In genomic region chr9:81479534-81479933, GRCm38 (mm10) we compare ENCODE assay signal across 26 mouse cellular contexts.
A peak's percentile ranks its signal among the peaks of the same experiment; 100 is the strongest.
DNase-seq lines count a peak whose midpoint lies in the region; ATAC-seq lines count a peak whose summit lies in the region.
"Had no signal": no experiment of that assay in that cellular context is flagged by ENCODE, and none has a peak within 500 bp of the region (broad histone marks: within the 10 kb centered on the region; RNA-seq: fewer than 3 reads in every experiment).

No protein-coding gene starts in this region.

- WGBS in heart, embryonic 12.5 days, result 16% methylated on average over 3 of the region's 3 CpGs
- 21% methylated on average over 3 of the region's 3 CpGs for WGBS in heart, embryonic 16.5 days

- no peaks in the 10 kb centered on the region for H3K36me3 ChIP-seq in heart, embryonic 12.5 days
- H3K36me3 ChIP-seq in heart, embryonic 16.5 days (ENCODE audit: control insufficient read depth, insufficient read depth), result no peaks in the 10 kb centered on the region
- H3K36me3 ChIP-seq: embryonic facial prominence, embryonic 12.5 days; embryonic facial prominence, embryonic 15.5 days; heart, embryonic 13.5 days had no signal

- no peak overlapping the region for H3K4me2 ChIP-seq in heart, embryonic 12.5 days
- no peak overlapping the region for H3K4me2 ChIP-seq in heart, embryonic 16.5 days (ENCODE audit: low read depth, low read length)
- H3K4me2 ChIP-seq: embryonic facial prominence, embryonic 12.5 days; embryonic facial prominence, embryonic 15.5 days; heart, embryonic 13.5 days; hindbrain, embryonic 14.5 days had no signal

- no peak for DNase-seq in heart, adult 8-10 months (ENCODE audit: low spot score)
- DNase-seq in heart, adult 9 months (ENCODE audit: low spot score in 2 of 2), result no peak
- peak; percentile 4 for DNase-seq in heart, postnatal 4 days
- no peak for DNase-seq in right cerebral cortex, postnatal 10 days (ENCODE audit: low spot score in 2 of 2)
- DNase-seq: adrenal gland, adult 2 months; adrenal gland, postnatal 14 days; cerebellum, adult 11 months; cerebellum, adult 2 months; cerebellum, adult 9-11 months; cerebellum, postnatal 25 days; forebrain, postnatal 0 days; gastrocnemius, adult 2 months; gastrocnemius, postnatal 14 days; kidney, adult 18-20 months; kidney, adult 9 months had no signal

- 0 out of 2 replicates have a peak, but pooled peaks cover 2% of the 10 kb centered on the region for H3K9me3 ChIP-seq in heart, embryonic 12.5 days (replicated peaks)
- H3K9me3 ChIP-seq in heart, embryonic 16.5 days (replicated peaks; ENCODE audit: control insufficient read depth, low read length), result 0 out of 2 replicates have a peak, but pooled peaks cover 2% of the 10 kb centered on the region
- H3K9me3 ChIP-seq: embryonic facial prominence, embryonic 12.5 days; embryonic facial prominence, embryonic 15.5 days; heart, embryonic 13.5 days had no signal

- ATAC-seq in heart, embryonic 12.5 days (ENCODE audit: insufficient number of reproducible peaks, low FRiP score), result peak; percentile 61; the same call in 1 of the 2 replicates
- ATAC-seq in heart, embryonic 16.5 days (replicated peaks; ENCODE audit: extremely low read depth, insufficient read depth, low FRiP score), result peak; percentile 88
- ATAC-seq: CD4-positive, CD25-positive, alpha-beta regulatory T cell, adult 4 months; forebrain, embryonic 14.5 days; forebrain, postnatal 0 days; hindbrain, postnatal 0 days; inflammation-experienced regulatory T-cells, adult 6 months; intestine, embryonic 16.5 days had no signal

- no peak overlapping the region for H3K9ac ChIP-seq in heart, embryonic 12.5 days
- H3K9ac ChIP-seq in heart, embryonic 16.5 days (ENCODE audit: low read length), result no peak overlapping the region
- H3K9ac ChIP-seq: embryonic facial prominence, embryonic 12.5 days; embryonic facial prominence, embryonic 15.5 days; forebrain, postnatal 0 days; heart, embryonic 13.5 days; hindbrain, embryonic 14.5 days had no signal

- H3K4me3 ChIP-seq in heart, embryonic 12.5 days, result no peak overlapping the region
- no peak overlapping the region for H3K4me3 ChIP-seq in heart, embryonic 16.5 days (ENCODE audit: low read length)
- H3K4me3 ChIP-seq: embryonic facial prominence, embryonic 12.5 days; embryonic facial prominence, embryonic 15.5 days; gastrocnemius, adult 2 months; heart, embryonic 13.5 days had no signal

- H3K4me1 ChIP-seq in heart, embryonic 12.5 days (replicated peaks), result no peaks in the 10 kb centered on the region
- no peaks in the 10 kb centered on the region for H3K4me1 ChIP-seq in heart, embryonic 16.5 days (ENCODE audit: control insufficient read depth, insufficient read depth, low read length)
- H3K4me1 ChIP-seq: embryonic facial prominence, embryonic 12.5 days; embryonic facial prominence, embryonic 15.5 days had no signal

- no peak overlapping the region for H3K27ac ChIP-seq in heart, embryonic 12.5 days (ENCODE audit: poor library complexity, severe bottlenecking)
- H3K27ac ChIP-seq in heart, embryonic 16.5 days (ENCODE audit: low read length), result no peak overlapping the region
- H3K27ac ChIP-seq: embryonic facial prominence, embryonic 12.5 days; embryonic facial prominence, embryonic 15.5 days; gastrocnemius, adult 2 months; heart, embryonic 13.5 days; hindbrain, embryonic 14.5 days; hindbrain, postnatal 0 days had no signal

- peaks cover 6% of the 10 kb centered on the region; the same call in 1 of the 2 replicates for H3K27me3 ChIP-seq in heart, embryonic 12.5 days (replicated peaks)
- peaks cover 11% of the 10 kb centered on the region; the same call in 1 of the 2 replicates for H3K27me3 ChIP-seq in heart, embryonic 16.5 days (ENCODE audit: control insufficient read depth, insufficient read depth, low read length)
- H3K27me3 ChIP-seq: embryonic facial prominence, embryonic 12.5 days; embryonic facial prominence, embryonic 15.5 days had no signal
